Mouse (Mus musculus) neural tube, embryonic 11.5 days (tissue): ENCODE data around the gene Gm10681. TPM values are rescaled to one million over a fixed set of nuclear protein-coding genes. Genes with fewer than 3 reads are reported as not detected.

Experiments
- polyA plus RNA-seq: library from polyadenylated mRNA; unstranded; fragments of >200 nt; fragmentation: Nextera tagmentation; extraction: Ambion mirVana; gene quantifications from 2 replicates; pipeline ENCODE4 v1.2.1, GENCODE M21; 2014

Gene Gm10681
- polyA plus RNA-seq, 1 experiment from 2014 or later: not detected

Other genes with a start within 250 kb of the Gm10681 start
- gene Phgdh, start 248.8 kb downstream of the Gm10681 start, polyA plus RNA-seq: 315 and 321 TPM in 2 replicates
- gene Zfp697, start 206.3 kb downstream of the Gm10681 start, polyA plus RNA-seq: 11.7 TPM in 2 replicates
- not detected in 2 replicates for gene Gm4450, start 131.7 kb downstream of the Gm10681 start, polyA plus RNA-seq
- not detected in 2 replicates for gene Hsd3b4, start 78.3 kb downstream of the Gm10681 start, polyA plus RNA-seq
- not detected in 2 replicates for gene Hsd3b5, start 41.4 kb upstream of the Gm10681 start, polyA plus RNA-seq
- not detected in 2 replicates for gene Hsd3b2, start 135.7 kb upstream of the Gm10681 start, polyA plus RNA-seq
- gene Hsd3b3, start 174.3 kb upstream of the Gm10681 start, polyA plus RNA-seq: not detected in 2 replicates
- gene Hsd3b6, start 225.6 kb upstream of the Gm10681 start, polyA plus RNA-seq: 15.4 and 15.8 TPM in 2 replicates